Mouse (Mus musculus) C2C12 (cell line): Measurements from ENCODE around the gene Abhd12b. TPM values are rescaled to one million over a fixed set of nuclear protein-coding genes. Genes with fewer than 3 reads are reported as not detected.

Experiments used
- H3K27me3 ChIP-seq: one replicate; pipeline ENCODE4 v1.6.1; 2011; ENCODE audit not compliant: control insufficient read depth, insufficient read depth, insufficient read length
- H3K36me3 ChIP-seq: one replicate; pipeline ENCODE4 v1.6.1; 2011; ENCODE audit not compliant: control insufficient read depth, insufficient read depth
- H3K4me3 ChIP-seq: one replicate; pipeline ENCODE4 v1.5.1; 2011; ENCODE audit warnings: mild to moderate bottlenecking, control low read depth; ENCODE audit not compliant: poor library complexity, insufficient read depth, severe bottlenecking
- H3K79me2 ChIP-seq: one replicate; pipeline ENCODE4 v1.6.1; 2011; ENCODE audit not compliant: control insufficient read depth, insufficient read depth
- H3K79me3 ChIP-seq: one replicate; pipeline ENCODE4 v1.6.1; 2011; ENCODE audit warnings: low read depth, control low read depth
- H3ac ChIP-seq: one replicate; pipeline ENCODE3; 2011; ENCODE audit warnings: low read depth; ENCODE audit not compliant: control insufficient read depth, insufficient read length
- CEBPB ChIP-seq: IDR thresholded peaks from one replicate; pipeline ENCODE4 v1.6.1; 2011; ENCODE audit warnings: low read depth, mild to moderate bottlenecking, control low read depth, moderate library complexity
- CTCF ChIP-seq: IDR thresholded peaks from one replicate; pipeline ENCODE4 v1.5.1; 2011; ENCODE audit not compliant: control insufficient read depth, insufficient read depth, insufficient read length
- FOSL1 ChIP-seq: IDR thresholded peaks from one replicate; pipeline ENCODE4 v1.8.0; 2011; ENCODE audit warnings: mild to moderate bottlenecking, low read length; ENCODE audit not compliant: poor library complexity, insufficient read depth, severe bottlenecking
- MAX ChIP-seq: IDR thresholded peaks from one replicate; pipeline ENCODE4 v1.6.1; 2011; ENCODE audit warnings: mild to moderate bottlenecking, control low read depth
- MYOD1 ChIP-seq: IDR thresholded peaks from one replicate; pipeline ENCODE4 v1.6.1; 2011; ENCODE audit warnings: low read depth; ENCODE audit not compliant: control insufficient read depth, insufficient read length
- MYOG ChIP-seq: IDR thresholded peaks from one replicate; pipeline ENCODE4 v1.6.1; 2011; ENCODE audit not compliant: control insufficient read depth, insufficient read length; ENCODE audit errors: extremely low read depth
- USF1 ChIP-seq: IDR thresholded peaks from one replicate; pipeline ENCODE4 v1.6.1; 2011; ENCODE audit warnings: low read depth, mild to moderate bottlenecking, control low read depth, moderate library complexity
- polyA plus RNA-seq: library from polyadenylated mRNA; unstranded; fragments of >200 nt; fragmentation: generic; extraction: Trizol; gene quantifications from one replicate; pipeline ENCODE4 v1.2.1, GENCODE M21; 2012; ENCODE audit warnings: missing spikeins

The Abhd12b gene
- polyA plus RNA-seq, 1 experiment: not detected

DNA sequence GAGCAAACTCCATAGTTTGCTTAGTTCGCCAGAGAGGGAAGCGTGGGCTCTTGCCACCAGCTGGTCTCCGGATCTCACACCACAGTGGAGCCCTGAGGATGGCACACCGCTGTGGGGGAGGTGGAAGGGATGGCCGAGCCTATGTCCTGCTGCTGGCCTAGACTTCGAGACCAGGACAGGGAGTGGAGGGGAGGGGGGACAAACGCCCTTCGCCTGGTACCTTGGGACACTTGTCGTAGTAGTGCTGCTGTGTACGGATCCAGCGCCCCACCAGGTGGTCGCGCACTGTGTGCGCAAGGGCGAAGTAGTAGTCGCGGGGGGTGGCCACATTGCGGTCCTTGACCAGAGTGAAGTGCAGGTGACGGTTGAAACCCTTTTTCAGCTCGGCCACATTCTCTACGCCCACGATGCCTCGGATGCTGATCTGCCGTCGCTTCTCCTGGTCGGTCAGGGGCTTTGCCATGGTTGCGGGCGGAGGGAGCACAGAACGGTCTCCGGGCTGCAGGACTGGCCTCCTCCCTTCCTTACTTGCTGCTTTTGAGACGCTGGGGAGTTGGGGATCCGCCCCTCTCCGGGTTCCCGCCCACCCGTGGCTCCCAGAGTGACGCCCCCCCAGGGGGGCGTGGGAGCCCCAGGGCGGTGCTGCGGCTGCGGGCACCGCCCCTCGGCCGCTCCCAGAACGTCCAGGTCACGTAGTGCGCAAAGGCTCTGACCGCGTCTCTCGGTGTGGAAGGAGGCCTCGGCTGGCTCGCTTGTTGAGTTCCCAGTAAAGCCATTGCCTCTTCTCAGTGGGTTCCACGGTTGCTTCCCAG, 73.4 kb downstream of the Abhd12b start:
- TF ChIP-seq MAX (no peak), CTCF (no peak), MYOG (no peak), CEBPB (no peak), USF1 (no peak), FOSL1 (no peak), MYOD1 (no peak)

DNA sequence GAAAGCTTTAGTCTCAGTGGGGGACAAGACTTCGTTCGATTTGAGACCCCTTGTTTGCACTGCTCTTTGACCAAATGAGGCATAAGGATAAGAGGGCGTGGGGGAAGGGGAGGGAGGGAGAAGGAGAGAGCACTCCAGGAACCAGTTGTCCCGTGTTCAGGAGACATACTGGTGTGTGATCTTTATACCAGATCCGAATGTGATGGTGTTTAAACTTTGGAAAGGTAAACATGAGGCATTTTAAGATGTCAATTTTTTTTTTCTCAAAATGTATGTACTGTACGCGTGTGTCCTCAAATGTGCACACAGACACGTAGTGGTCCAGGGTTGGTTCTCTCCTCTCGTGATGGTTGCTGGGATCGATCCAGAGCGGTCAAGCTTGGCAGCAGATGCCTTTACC, 74.2 kb downstream of the Abhd12b start:
- H3K79me3 ChIP-seq: no peaks in the 10 kb centered on the region
- no peak overlapping the region for H3ac ChIP-seq
- H3K79me2 ChIP-seq: no peaks in the 10 kb centered on the region
- H3K36me3 ChIP-seq: no peaks in the 10 kb centered on the region
- H3K27me3 ChIP-seq: peaks cover 33% of the 10 kb centered on the region
- H3K4me3 ChIP-seq: no peak overlapping the region
- TF ChIP-seq CTCF: no peak
- no peak for TF ChIP-seq CEBPB
- TF ChIP-seq MYOG: no peak
- no peak for TF ChIP-seq MYOD1
- TF ChIP-seq FOSL1: no peak
- no peak for TF ChIP-seq USF1
- no peak for TF ChIP-seq MAX

More for the DNA sequence above, 73.4 kb downstream of the Abhd12b start:
- Histone ChIP-seq H3K79me3 (no peaks in the 10 kb centered on the region), H3K36me3 (no peaks in the 10 kb centered on the region), H3ac (no peak overlapping the region), H3K4me3 (no peak overlapping the region), H3K27me3 (peaks cover 38% of the 10 kb centered on the region), H3K79me2 (no peaks in the 10 kb centered on the region)

DNA sequence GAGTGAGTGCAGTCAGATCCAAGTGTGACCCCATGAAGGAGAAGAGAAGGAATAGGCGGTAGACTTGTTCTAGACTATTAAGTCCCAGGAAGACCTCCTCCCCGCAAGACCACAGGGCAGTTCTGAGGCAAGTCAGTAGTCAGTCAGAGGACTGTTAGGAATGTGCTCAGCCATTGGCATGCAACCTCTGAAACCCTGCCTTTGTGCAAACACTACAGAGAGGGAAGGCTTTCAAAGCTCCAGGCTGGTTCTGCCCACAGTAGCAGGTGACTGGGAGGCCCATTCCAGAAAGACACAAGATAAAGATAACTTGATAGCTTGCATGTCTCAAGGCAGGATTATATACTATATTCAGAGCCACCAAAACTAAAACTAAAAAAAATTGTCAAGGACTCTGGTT, 77.4 kb downstream of the Abhd12b start, which contains the start of gene Pygl:
Gene Pygl, minus strand, starts transcription at position 195 of the 400 bp plus-strand sequence.
- no peak within 1 kb of the TSS for H3K4me3 ChIP-seq
- H3K36me3 ChIP-seq: no peaks in the 10 kb centered on the region
- no peaks in the 10 kb centered on the region for H3K79me2 ChIP-seq
- H3ac ChIP-seq: no peak within 1 kb of the TSS
- peaks cover 21% of the 10 kb centered on the region for H3K27me3 ChIP-seq
- no peaks in the 10 kb centered on the region for H3K79me3 ChIP-seq
- no peak for TF ChIP-seq CTCF
- no peak for TF ChIP-seq MYOG
- no peak for TF ChIP-seq FOSL1
- TF ChIP-seq MYOD1: no peak
- TF ChIP-seq MAX: no peak
- no peak for TF ChIP-seq CEBPB
- TF ChIP-seq USF1: no peak

DNA sequence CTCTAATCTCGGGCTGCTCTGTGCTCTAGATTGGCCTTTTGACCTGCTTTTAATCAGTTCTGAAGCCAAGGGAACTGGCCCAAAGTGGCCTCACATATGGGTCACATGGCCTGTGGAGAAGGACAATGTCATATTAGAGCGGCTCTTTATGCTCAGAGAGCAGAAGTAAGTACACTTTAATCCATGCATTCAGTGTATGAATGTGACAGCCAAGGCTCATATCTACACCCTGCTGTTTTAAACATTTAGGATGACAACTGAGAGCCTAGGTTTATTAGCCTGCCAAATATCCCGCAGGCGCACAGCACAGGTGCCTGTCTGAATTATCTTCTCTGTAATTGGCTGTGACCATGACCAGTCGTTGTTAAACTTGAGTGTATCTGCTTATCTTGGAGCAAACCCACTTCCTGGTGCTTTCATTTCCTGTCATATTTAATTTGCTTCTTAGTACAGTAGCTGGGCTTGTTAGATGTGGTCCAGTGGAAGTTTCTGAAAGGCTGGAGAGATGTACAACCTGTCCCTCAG, 78.1 kb downstream of the Abhd12b start:
- Histone ChIP-seq H3K4me3 (no peak overlapping the region), H3K27me3 (peaks cover 16% of the 10 kb centered on the region), H3K36me3 (no peaks in the 10 kb centered on the region), H3K79me3 (no peaks in the 10 kb centered on the region), H3ac (no peak overlapping the region), H3K79me2 (no peaks in the 10 kb centered on the region)
- TF ChIP-seq MYOG (no peak), CTCF (no peak), USF1 (no peak), MAX (no peak), MYOD1 (no peak), CEBPB (no peak), FOSL1 (no peak)

Other genes with a start within 250 kb of the Abhd12b start
- gene Sav1, start 167.1 kb upstream of the Abhd12b start, polyA plus RNA-seq: 25.3 TPM
- 8.0 TPM for gene Nin, start 40.4 kb upstream of the Abhd12b start, polyA plus RNA-seq
- gene Pygl, start 77.3 kb downstream of the Abhd12b start, polyA plus RNA-seq: not detected
- not detected for gene Trim9, start 193.5 kb downstream of the Abhd12b start, polyA plus RNA-seq